Mouse (Mus musculus) C2C12 (cell line): ENCODE results near the gene Socs2.
"Not testable (repeated sequence)": the region's sequence is repeated elsewhere in the genome, so short reads cannot be mapped to it uniquely, and the experiment has no call there.

Experiments
- CTCF ChIP-seq: IDR thresholded peaks from one replicate; pipeline ENCODE4 v1.5.1; 2011; ENCODE audit not compliant: control insufficient read depth, insufficient read depth, insufficient read length
- MAX ChIP-seq: IDR thresholded peaks from one replicate; pipeline ENCODE4 v1.6.1; 2011; ENCODE audit warnings: mild to moderate bottlenecking, control low read depth
- MYOD1 ChIP-seq: IDR thresholded peaks from one replicate; pipeline ENCODE4 v1.6.1; 2011; ENCODE audit warnings: low read depth; ENCODE audit not compliant: control insufficient read depth, insufficient read length

- TF ChIP-seq CTCF, MAX, MYOD1: not testable (repeated sequence)
Observed at GRCm38 (mm10) chr10:95389805-95390204, 27.2 kb downstream of the Socs2 start.
